Mouse (Mus musculus) heart, adult 2 months (tissue): ENCODE data around the gene Adar. TPM values are rescaled to one million over a fixed set of nuclear protein-coding genes. Genes with fewer than 3 reads are reported as not detected.

Source experiments
- DNase-seq, 2 experiments: peaks; one replicate each; pipeline ENCODE4 v3.0.0; 2021
- H3K27ac ChIP-seq: fragments of 200-600 bp; 2 replicates; pipeline ENCODE4 v1.8.1; 2022
- H3K27me3 ChIP-seq: fragments of 200-500 bp; 2 replicates; pipeline ENCODE4 v1.6.1; 2012; ENCODE audit warnings: mild to moderate bottlenecking, low read length, inconsistent platforms, mixed read lengths; ENCODE audit not compliant: control insufficient read depth, insufficient read depth
- H3K36me3 ChIP-seq: fragments of 200-500 bp; 2 replicates; pipeline ENCODE4 v1.6.1; 2012; ENCODE audit warnings: low read length, inconsistent platforms; ENCODE audit not compliant: control insufficient read depth, insufficient read depth
- H3K4me1 ChIP-seq: fragments of 200-500 bp; 2 replicates; pipeline ENCODE4 v1.6.1; 2011; ENCODE audit warnings: low read length; ENCODE audit not compliant: control insufficient read depth, insufficient read depth
- H3K4me3 ChIP-seq: fragments of 200-600 bp; 2 replicates; pipeline ENCODE4 v1.8.1; 2022
- H3K79me2 ChIP-seq: fragments of 200-500 bp; replicated peaks from 2 replicates; pipeline ENCODE4 v1.6.1; 2012; ENCODE audit warnings: mild to moderate bottlenecking, inconsistent platforms, low read length, moderate library complexity, mixed read lengths; ENCODE audit not compliant: control insufficient read depth, insufficient read depth
- H3K9ac ChIP-seq: fragments of 200-500 bp; 2 replicates; pipeline ENCODE4 v1.6.1; 2012; ENCODE audit warnings: low read depth, mild to moderate bottlenecking, control low read depth, inconsistent platforms, low read length, mixed read lengths
- CTCF ChIP-seq: fragments of 200-600 bp; IDR thresholded peaks from 2 replicates; pipeline ENCODE4 v1.8.1; 2022; ENCODE audit warnings: antibody characterized with exemption, mild to moderate bottlenecking, moderate library complexity
- EP300 ChIP-seq: fragments of 200-500 bp; IDR thresholded peaks from 2 replicates; pipeline ENCODE4 v1.6.1; 2011; ENCODE audit warnings: low read depth, low read length, control low read depth; ENCODE audit not compliant: insufficient read depth
- POLR2A ChIP-seq: fragments of 200-500 bp; IDR thresholded peaks from 2 replicates; pipeline ENCODE4 v1.6.1; 2011; ENCODE audit warnings: mild to moderate bottlenecking, low read depth, low read length, control low read depth; ENCODE audit not compliant: insufficient read depth
- WGBS: fragments of 180-500 bp; shearing (Covaris S2); methylation state at CpG from one replicate; pipeline ENCODE4 v1.1.7; 2018; 5-methylcytosine and 5-hydroxymethylcytosine counted together
- intact Hi-C: fragments of 180-260 bp; cut with DNase I; formaldehyde crosslinking; loops from one replicate; pipeline ENCODE4 v1.15.1; 2025
- long read RNA-seq: library from polyadenylated mRNA; stranded (forward); transcript quantifications from one replicate; pipeline ENCODE4 v2.0.0, GENCODE M21; 2021
- polyA plus RNA-seq: library from polyadenylated mRNA; depleted of rRNA; stranded (reverse); fragments of >200 nt; gene quantifications from 2 replicates; pipeline ENCODE4 v1.2.3, GENCODE M21; 2012; rRNA removed
- total RNA-seq, 2 experiments: library from RNA; stranded (reverse); gene quantifications; 2 replicates each; pipeline ENCODE4 v1.2.3; 2021

Gene Adar
- total RNA-seq (10 to 100 TPM; 10.8 to 13.1 TPM), polyA plus RNA-seq (12.8 and 15.8 TPM in 2 replicates)
- long read RNA-seq, partial matches to known transcripts: 2 of 8 reads
- long read RNA-seq, other reads (novel, unspliced or antisense): 6 of 8 reads

GRCm38 (mm10) chr3:89714359-89715206 is at the start of gene Adar:
Gene Adar (plus strand): TSS chr3:89715022.
- H3K36me3 ChIP-seq: no peaks in the 10 kb centered on the region; the same call in 1 of the 2 replicates
- H3K4me3 ChIP-seq: peak within 1 kb of the TSS; percentile 87
- H3K9ac ChIP-seq: peak within 1 kb of the TSS; percentile 80
- H3K4me1 ChIP-seq: no peaks in the 10 kb centered on the region
- H3K27ac ChIP-seq: peak within 1 kb of the TSS; percentile 63
- no peaks in the 10 kb centered on the region for H3K79me2 ChIP-seq
- intact Hi-C loops: loop anchor here (1.0 kb wide), 1 partner anchor 58 kb away; no protein-coding TSS in a partner anchor
- peak; percentile 72 to 79 for DNase-seq
- 5% methylated on average over 28 of the region's 28 CpGs for WGBS
- TF ChIP-seq EP300: no peak
- TF ChIP-seq POLR2A: peak; percentile 35; the same call in 1 of the 2 replicates
- TF ChIP-seq CTCF: peak; percentile 90
- H3K27me3 ChIP-seq: no peaks in the 10 kb centered on the region

GRCm38 (mm10) chr3:89667131-89667530 is 47.7 kb upstream of the Adar start:
- no peak for DNase-seq
- no peaks in the 10 kb centered on the region for H3K36me3 ChIP-seq
- H3K4me3 ChIP-seq: no peak overlapping the region
- no peak overlapping the region for H3K27ac ChIP-seq
- no peaks in the 10 kb centered on the region for H3K27me3 ChIP-seq
- no peaks in the 10 kb centered on the region; the same call in 1 of the 2 replicates for H3K4me1 ChIP-seq
- H3K9ac ChIP-seq: no peak overlapping the region
- TF ChIP-seq POLR2A: no peak
- no peak for TF ChIP-seq EP300
- TF ChIP-seq CTCF: no peak
- intact Hi-C loops: no loop called here
- no peaks in the 10 kb centered on the region for H3K79me2 ChIP-seq
- WGBS: 23% methylated on average over 11 of the region's 11 CpGs

GRCm38 (mm10) chr3:89671334-89671733 is 43.5 kb upstream of the Adar start:
- no peak for DNase-seq
- H3K27ac ChIP-seq: no peak overlapping the region
- no peak overlapping the region for H3K4me3 ChIP-seq
- H3K79me2 ChIP-seq: no peaks in the 10 kb centered on the region
- no peaks in the 10 kb centered on the region for H3K36me3 ChIP-seq
- intact Hi-C loops: no loop called here
- H3K4me1 ChIP-seq: no peaks in the 10 kb centered on the region; the same call in 1 of the 2 replicates
- no peak overlapping the region for H3K9ac ChIP-seq
- H3K27me3 ChIP-seq: no peaks in the 10 kb centered on the region
- WGBS: 38% methylated on average over 6 of the region's 6 CpGs
- TF ChIP-seq EP300: no peak
- no peak for TF ChIP-seq POLR2A
- no peak for TF ChIP-seq CTCF

- H3K4me3 ChIP-seq: no peak overlapping the region
- 55% methylated on average over 12 of the region's 12 CpGs for WGBS
- H3K27me3 ChIP-seq: no peaks in the 10 kb centered on the region
- no peak for DNase-seq
- no peaks in the 10 kb centered on the region for H3K79me2 ChIP-seq
- TF ChIP-seq EP300 (no peak), POLR2A (no peak), CTCF (no peak)
- no peaks in the 10 kb centered on the region; the same call in 1 of the 2 replicates for H3K4me1 ChIP-seq
- intact Hi-C loops: no loop called here
- H3K9ac ChIP-seq: no peak overlapping the region
- H3K36me3 ChIP-seq: no peaks in the 10 kb centered on the region
- H3K27ac ChIP-seq: no peak overlapping the region
These were observed 42.1 kb upstream of the Adar start for GRCm38 (mm10) chr3:89672573-89673317.

- TF ChIP-seq POLR2A (no peak), EP300 (no peak), CTCF (no peak)
- Histone ChIP-seq H3K27ac (no peak overlapping the region), H3K79me2 (no peaks in the 10 kb centered on the region), H3K4me1 (no peaks in the 10 kb centered on the region), H3K27me3 (no peaks in the 10 kb centered on the region), H3K36me3 (no peaks in the 10 kb centered on the region), H3K4me3 (no peak overlapping the region), H3K9ac (no peak overlapping the region)
- no peak for DNase-seq
- intact Hi-C loops: no loop called here
- 68% methylated on average over 5 of the region's 5 CpGs for WGBS
These were observed 37.2 kb upstream of the Adar start for GRCm38 (mm10) chr3:89677617-89678016.
